In genomic region chr17:11854571-11854970, GRCm38 (mm10) we compare ENCODE assay signal across 12 mouse cellular contexts.
"Had no signal": no experiment of that assay in that cellular context is flagged by ENCODE, and none has a peak within 500 bp of the region (broad histone marks: within the 10 kb centered on the region; RNA-seq: fewer than 3 reads in every experiment).

No protein-coding gene starts in this region.

- H3K27me3 ChIP-seq: lung, embryonic 15.5 days; midbrain, embryonic 13.5 days; stomach, embryonic 15.5 days had no signal

- ATAC-seq: hindbrain, postnatal 0 days; liver, postnatal 0 days; midbrain, embryonic 13.5 days had no signal

- H3K36me3 ChIP-seq: limb, embryonic 10.5 days; liver, embryonic 13.5 days; lung, embryonic 15.5 days; midbrain, embryonic 13.5 days; stomach, embryonic 15.5 days had no signal

- DNase-seq: liver, embryonic 13.5 days; liver, postnatal 0 days; right cerebral cortex, postnatal 14 days; thymus, adult 2 months; thymus, postnatal 25 days had no signal

- H3K27ac ChIP-seq: hindbrain, postnatal 0 days; kidney, postnatal 0 days; layer of hippocampus, adult 2 months; liver, embryonic 13.5 days; lung, embryonic 15.5 days; midbrain, embryonic 13.5 days; stomach, embryonic 15.5 days had no signal

- H3K4me1 ChIP-seq: lung, embryonic 15.5 days; midbrain, embryonic 13.5 days; stomach, embryonic 15.5 days had no signal

- H3K4me2 ChIP-seq: liver, embryonic 13.5 days; lung, embryonic 15.5 days; midbrain, embryonic 13.5 days; stomach, embryonic 15.5 days had no signal

- H3K4me3 ChIP-seq: layer of hippocampus, adult 2 months; limb, embryonic 10.5 days; liver, embryonic 13.5 days; lung, embryonic 15.5 days; midbrain, embryonic 13.5 days; stomach, embryonic 15.5 days had no signal

- H3K9ac ChIP-seq: liver, embryonic 13.5 days; liver, postnatal 0 days; lung, embryonic 15.5 days; midbrain, embryonic 13.5 days; stomach, embryonic 15.5 days had no signal

- H3K9me3 ChIP-seq: limb, embryonic 10.5 days; liver, embryonic 13.5 days; lung, embryonic 15.5 days; midbrain, embryonic 13.5 days; stomach, embryonic 15.5 days had no signal
